Mouse (Mus musculus) c-Kit-negative CD71-positive TER-119-positive erythroid progenitor cells, embryonic 14.5 days (primary cell): Measurements from ENCODE around the gene Plekhm1.

Experiments used
- DNase-seq: peaks from one replicate; pipeline ENCODE4 v3.0.0-alpha.2; 2013; ENCODE audit warnings: low read depth, low spot score

Plekhm1 gene

GRCm38 (mm10) chr11:103394604-103395003 is 17.9 kb downstream of the Plekhm1 start:
- DNase-seq: no peak

- no peak for DNase-seq
Measured at GRCm38 (mm10) chr11:103394025-103394424, 18.5 kb downstream of the Plekhm1 start.

DNA sequence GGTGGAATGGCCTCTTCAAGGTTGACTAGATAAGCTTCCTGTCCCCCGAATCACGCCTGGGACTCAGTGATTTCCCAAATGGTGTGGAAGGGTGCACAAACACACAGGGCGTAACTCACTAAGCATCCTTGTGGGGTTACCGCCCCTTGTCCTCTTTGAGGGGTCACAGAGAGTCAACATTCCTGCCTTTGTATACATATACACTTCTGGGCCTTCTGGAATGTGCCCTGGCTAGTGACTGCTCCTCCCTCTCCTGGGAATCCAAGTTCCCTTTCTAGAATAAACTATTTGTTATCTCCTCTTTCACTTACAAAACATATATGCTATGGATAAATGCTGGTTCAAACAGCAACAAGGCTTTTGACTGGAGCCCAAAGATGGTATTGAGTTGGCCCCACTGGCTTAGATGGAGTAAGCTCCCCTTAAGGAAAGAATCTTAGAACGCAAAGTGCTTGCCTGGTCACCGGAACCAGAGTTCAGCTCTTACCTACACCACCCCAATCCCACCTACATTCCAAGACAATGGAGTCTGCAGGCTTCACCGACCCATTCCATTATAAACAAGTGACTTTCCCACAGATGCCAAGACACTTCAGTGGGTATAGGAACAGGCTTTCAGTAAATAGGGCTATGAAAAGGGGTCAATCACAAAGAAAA is 24.5 kb downstream of the Plekhm1 start:
- no peak for DNase-seq

DNA sequence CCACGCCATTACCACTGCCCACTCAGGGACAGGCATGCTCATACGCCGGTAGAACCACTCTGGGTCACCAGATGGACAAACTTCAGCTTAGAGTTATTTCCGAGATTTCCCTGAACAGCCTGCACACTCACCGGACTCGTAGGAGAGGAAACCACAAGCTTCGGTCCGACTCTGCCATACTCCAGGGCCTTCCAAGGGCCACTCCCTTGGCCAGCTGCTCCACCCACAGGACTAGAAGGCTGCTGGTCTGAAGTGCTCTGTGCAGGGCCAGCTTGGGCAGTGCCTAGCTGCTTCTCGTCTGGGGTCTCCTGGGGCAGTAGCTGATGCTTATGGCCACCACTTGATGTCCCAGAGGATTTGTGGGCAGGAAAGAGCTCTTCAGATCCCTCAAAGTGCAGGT is 25.7 kb downstream of the Plekhm1 start:
- no peak for DNase-seq

DNA sequence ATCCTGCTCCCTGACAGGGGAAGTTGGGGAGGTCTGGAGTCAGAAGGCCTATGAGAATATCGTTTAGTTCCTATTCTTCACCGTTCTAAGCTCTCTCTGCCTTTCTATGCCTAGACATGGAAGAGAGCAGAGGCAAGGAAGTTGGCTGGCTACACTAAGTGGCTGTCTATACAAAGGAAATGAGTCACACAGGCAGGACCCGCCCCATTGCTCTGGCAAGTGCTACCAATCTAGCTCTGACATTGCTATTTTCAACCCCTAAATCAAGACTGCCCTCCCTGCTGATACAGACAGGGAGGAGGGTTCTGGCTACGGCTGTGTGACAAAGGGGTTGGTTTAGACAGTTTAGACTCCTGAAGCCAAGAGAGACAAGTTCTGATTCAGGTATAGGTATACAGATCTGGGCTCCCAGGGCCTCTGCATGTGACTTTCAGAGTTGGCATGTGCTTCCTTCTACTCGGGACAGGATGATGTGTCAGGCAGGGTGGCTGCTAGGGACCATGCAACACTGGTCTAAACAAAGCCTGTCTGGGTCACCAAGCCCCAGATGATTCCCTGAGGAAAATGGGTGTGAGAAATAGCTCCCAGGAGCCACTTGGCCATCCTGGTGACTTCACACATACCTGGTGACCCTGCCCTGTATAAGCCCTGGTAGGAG is 30.4 kb downstream of the Plekhm1 start:
- no peak for DNase-seq

GRCm38 (mm10) chr11:103381505-103381904 is 31.0 kb downstream of the Plekhm1 start:
- DNase-seq: no peak

DNA sequence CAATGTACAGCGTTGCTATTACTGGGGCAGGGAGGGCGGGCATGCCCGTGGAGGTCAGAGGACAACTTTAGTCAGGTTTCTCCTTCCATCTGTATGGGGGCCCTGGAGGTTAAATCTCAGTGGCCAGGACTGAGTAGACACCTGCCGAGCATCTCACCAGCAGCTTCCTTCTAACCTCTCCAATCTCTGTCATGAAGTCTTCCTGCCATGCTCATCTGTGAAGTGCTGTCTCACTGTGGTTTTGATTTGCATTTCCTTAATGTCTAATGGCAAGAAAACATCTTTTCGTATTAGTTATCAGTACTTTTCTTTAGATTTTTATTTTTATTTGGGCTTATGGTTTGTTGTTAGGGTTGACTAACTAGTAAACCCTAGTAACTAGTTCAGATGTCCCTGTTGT is 32.0 kb downstream of the Plekhm1 start:
- no peak for DNase-seq

DNA sequence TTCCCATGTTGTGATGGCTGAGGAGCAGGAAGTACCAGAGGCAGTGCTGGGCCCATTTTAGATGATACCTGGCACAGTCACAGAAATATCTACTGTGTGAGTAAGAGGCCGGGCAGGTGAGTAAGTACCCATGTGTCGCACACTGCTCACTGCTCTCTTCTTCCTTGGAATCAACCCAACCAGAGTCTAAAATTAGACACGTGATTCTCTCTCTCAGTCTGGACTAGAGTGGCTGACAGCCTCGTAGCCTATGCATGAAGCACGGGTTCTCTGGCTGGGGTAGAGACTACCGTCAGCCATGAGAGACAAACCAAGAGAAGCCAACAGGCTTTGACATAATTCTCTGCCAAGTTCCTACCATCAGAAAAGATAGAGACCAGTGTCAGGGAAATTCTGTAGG is 34.1 kb downstream of the Plekhm1 start:
- DNase-seq: no peak

DNA sequence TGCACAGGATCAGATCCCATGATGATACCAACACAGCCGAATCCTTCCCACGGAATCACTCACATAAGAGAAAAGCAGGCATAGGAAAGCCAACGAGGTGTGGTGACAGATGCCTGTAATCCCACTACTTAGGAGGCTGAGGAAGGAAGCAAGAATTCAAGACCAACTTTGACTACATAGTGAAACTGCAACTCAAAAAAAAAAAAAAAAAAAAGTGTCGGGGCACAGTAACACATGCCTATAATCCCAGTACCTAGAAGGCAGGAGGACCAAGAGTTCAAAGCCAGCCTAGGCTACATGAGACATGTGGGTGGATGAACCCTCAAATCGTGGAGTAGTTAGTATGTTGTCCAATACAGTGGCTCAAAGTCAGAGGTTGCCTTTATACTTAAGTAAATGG is 36.7 kb downstream of the Plekhm1 start:
- DNase-seq: no peak

GRCm38 (mm10) chr11:103375258-103375657 is 37.2 kb downstream of the Plekhm1 start:
- no peak for DNase-seq

GRCm38 (mm10) chr11:103373922-103374321 is 38.6 kb downstream of the Plekhm1 start:
- DNase-seq: no peak

GRCm38 (mm10) chr11:103372561-103372960 is 39.9 kb downstream of the Plekhm1 start:
- no peak for DNase-seq

GRCm38 (mm10) chr11:103372068-103372467 is 40.4 kb downstream of the Plekhm1 start:
- no peak for DNase-seq

- DNase-seq: no peak
Measured at GRCm38 (mm10) chr11:103371222-103371539, 41.3 kb downstream of the Plekhm1 start.

- no peak for DNase-seq
Measured at GRCm38 (mm10) chr11:103370397-103371221, 41.9 kb downstream of the Plekhm1 start.

DNA sequence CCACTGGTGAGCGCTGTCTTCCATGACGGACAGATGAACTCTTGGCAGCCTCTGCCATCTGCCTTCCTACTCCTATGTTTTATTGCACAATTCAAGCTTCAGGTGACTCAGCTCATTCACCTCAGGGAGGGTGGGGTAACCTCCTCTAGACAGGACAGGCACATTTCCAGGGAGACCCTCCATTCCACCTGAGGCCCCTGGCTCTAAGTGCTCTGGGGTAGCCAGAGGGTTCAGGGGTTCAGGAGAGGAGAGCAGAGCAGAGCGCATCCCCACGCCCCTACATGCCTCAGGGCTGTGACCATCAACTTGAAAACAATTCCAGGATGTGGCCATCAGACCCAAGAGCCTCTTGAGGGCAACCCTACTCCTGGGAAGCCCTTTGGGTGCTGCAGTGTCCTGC is 47.0 kb downstream of the Plekhm1 start:
- no peak for DNase-seq

DNA sequence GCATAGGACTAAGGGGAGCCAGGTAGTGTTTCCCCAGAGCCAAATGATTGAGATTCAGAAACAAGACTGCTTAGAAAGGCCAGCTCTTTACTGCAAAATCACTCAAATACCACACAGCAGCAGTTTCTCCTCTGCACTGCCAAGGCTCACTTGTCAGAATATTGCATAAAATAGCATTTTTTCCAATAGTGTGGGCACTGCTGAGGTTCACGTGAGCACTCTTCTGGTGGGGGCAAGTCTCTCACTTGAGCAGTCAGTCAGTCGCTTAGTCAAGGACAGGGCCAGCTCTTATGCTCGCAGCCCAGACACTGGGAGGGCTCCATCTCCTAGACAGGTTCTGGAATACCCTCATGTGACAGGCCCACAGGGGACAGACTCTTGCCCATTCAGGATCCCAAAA is 47.5 kb downstream of the Plekhm1 start:
- DNase-seq: no peak

- DNase-seq: no peak
Measured at GRCm38 (mm10) chr11:103364335-103364734, 48.2 kb downstream of the Plekhm1 start.

DNA sequence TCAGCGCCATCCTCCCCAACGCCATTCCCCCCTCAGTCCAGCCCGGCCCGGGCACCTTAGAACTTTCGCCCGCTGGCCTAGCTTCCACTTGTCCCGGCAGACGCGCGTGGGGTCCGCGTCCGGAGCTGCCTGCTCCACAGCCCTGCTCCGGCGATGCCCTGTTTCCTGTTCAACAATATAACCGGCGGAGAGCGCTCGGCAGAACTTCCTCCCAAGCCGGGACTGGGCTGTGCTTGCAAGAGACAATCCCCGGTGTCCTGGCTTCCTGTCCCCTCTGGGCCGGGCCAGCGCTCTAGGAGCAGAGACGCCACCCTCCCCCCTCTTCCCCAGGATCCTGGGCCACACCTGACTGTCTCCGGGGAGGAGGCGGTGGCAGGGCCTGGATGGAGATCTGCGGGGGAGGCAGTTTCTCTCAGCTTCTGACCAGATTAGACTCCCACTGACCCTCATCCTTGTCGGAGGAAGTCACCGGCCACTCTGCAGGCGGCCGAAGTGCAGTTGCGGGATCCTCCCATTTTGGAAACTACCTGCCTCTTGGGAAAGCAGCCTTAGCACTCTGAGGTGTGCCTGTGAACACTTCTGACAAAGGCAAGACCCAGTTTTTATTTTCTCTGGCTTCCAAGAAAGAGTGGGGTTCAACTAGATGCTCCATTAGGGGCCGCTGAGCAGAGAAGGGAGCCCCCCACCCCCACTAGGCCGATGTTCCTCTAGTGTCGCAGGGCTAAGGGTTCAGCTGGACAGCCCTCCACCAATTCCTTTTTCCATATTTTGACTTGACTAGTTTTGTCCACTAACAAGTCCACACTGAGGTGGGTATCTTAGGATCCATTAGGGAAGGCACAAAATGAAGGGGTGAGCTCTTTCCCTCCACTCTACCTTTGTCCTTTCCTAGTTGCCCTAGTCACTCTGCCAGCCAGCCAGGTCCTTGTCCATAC is 49.0 kb downstream of the Plekhm1 start, which contains the start of gene Arhgap27:
Gene Arhgap27, minus strand, starts transcription at position 479 of the 935 bp plus-strand sequence.
- no peak for DNase-seq

DNA sequence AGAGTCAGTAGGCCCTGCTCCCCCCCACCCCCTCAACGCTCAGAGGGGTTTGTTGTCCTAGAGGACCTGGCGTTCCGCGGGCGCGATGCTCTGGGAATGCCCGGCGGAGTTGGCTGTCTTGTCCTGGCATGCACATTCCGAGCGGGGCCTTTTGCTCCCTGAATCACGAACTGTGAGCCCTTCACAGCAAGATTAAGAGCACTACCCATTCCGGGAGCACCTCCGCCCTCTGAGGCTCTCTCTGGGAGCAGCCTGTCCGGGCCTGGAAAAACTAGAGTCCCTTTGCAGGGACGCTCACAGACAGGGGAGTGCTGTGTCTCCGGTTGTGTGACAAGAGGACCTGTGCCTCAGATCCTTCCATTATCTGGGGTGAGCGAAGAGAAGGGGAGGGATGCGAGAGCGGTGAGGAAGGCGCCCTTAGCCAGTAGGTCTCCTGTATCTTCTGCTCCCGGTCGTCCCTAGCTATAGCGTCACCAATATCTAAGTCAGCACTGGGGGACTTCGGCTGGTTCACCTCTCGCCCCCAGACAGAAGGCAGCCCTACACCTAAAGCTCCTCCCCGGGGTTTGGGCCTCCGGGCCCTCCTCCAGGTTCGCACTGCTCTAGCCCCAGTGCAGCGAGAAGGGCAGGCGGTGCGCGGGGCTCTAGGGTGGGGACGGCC is 49.8 kb downstream of the Plekhm1 start:
- DNase-seq: no peak

GRCm38 (mm10) chr11:103362054-103362432 is 50.4 kb downstream of the Plekhm1 start:
- DNase-seq: no peak
